Mouse (Mus musculus): ENCODE data around the gene Dffa.

- no peak for TF ChIP-seq CTCF (IDR thresholded peaks at IDR 0.05; ENCODE audit: low read depth, low read length)
- no peak for TF ChIP-seq TAL1 (conservative IDR thresholded peaks at IDR 0.05; ENCODE audit: low read depth, low read length)
- no peak for TF ChIP-seq GATA1 (IDR thresholded peaks at IDR 0.05; ENCODE audit: borderline replicate concordance, low read length)
- TF ChIP-seq GATA2 (IDR thresholded peaks at IDR 0.05; ENCODE audit: borderline replicate concordance, low read depth, low read length): no peak
- no peak for TF ChIP-seq POLR2AphosphoS5 (IDR thresholded peaks at IDR 0.05; ENCODE audit: insufficient replicate concordance, low read depth, low read length)
These were observed 34.6 kb downstream of the Dffa start for GRCm38 (mm10) chr4:149138515-149138914.

Data from G1E (cell line).